Mouse (Mus musculus): ENCODE measurements around the gene Mcf2. TPM values are rescaled to one million over a fixed set of nuclear protein-coding genes. Genes with fewer than 3 reads are reported as not detected.

The Mcf2 gene
- not detected for total RNA-seq (2023)

DNA sequence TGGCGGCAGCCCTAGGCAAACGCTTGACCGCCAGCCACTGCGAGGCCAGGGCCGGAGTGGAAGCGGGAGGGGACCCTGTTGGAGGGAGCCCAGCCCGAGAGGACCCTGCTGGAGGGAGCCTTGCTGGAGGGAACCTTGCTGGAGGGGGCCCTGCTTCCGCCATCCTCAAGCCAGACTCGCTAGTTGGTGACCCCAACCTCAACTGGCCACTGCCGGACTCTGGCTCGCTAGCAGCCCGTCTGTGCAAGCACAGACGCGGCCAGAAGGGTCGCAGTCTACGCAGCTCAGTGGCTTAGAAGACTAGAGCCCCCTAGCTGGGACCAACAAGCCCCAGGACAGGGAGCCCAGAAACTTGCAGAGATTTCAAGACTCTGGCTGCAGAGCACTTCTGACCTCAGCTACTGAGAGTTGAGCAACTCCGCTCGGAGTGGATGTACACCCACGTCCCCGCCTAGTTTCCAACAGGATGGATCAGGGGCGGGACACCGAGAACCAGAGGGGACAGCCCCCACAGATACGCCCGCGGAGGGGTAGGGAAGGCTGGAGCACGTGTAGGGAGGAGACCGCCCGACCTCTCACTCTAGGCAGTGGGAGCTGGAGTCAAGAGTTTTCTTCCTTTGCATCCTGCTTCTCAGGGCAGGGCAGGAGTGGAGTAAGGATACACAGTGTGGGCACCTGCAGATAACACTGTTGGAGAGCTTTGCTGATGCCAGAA lies at the start of gene Mcf2:
Mcf2 (minus strand) TSS at position 346 of the 715 bp plus-strand sequence.

Other genes starting within 250 kb of the Mcf2 start
- not detected for gene F9, start 179.6 kb downstream of the Mcf2 start, total RNA-seq (2023)